Mouse (Mus musculus): ENCODE data around the gene Nsun2. TPM values are rescaled to one million over a fixed set of nuclear protein-coding genes. Genes with fewer than 3 reads are reported as not detected.

Nsun2 gene
- polyA plus RNA-seq, 2 experiments: 102 to 134 TPM

DNA sequence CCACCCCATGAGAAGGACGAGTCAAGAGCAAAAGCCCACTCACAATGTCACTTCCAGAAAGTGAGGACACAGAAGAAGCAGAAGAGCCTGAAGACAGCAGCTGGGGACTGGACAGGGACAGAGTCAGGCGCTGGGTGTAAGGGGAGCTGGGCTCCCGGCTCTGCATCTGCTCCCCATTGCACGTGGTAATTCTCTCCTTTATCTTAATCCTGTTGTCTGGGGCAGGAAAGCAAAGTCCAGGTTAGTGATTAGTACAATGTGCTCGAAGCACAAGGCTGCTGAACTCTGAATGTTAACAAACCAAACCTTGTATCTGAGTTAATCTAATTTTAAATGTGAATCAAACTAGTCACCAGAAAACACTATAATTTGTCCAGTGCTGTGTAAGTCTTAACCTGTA, 30.7 kb upstream of the Nsun2 start:
- no peak for DNase-seq (ENCODE audit: low spot score)
- H3K27ac ChIP-seq (replicated peaks; ENCODE audit: low read depth, low read length): no peak overlapping the region
- H3K4me1 ChIP-seq (ENCODE audit: control insufficient read depth, insufficient read depth, low read length): no peaks in the 10 kb centered on the region
- no peak overlapping the region for H3K9ac ChIP-seq (ENCODE audit: low read depth, low read length, severe bottlenecking)
- WGBS: 87% methylated on average over 5 of the region's 5 CpGs
- no peaks in the 10 kb centered on the region for H3K27me3 ChIP-seq (ENCODE audit: control insufficient read depth, insufficient read depth, low read length)
- H3K4me3 ChIP-seq (replicated peaks; ENCODE audit: low read length): no peak overlapping the region
- ATAC-seq (ENCODE audit: low FRiP score, low read depth): no peak
- TF ChIP-seq POLR2A (IDR thresholded peaks at IDR 0.05; ENCODE audit: borderline replicate concordance, extremely low read depth, insufficient read depth, insufficient read length): no peak
- peaks cover 93% of the 10 kb centered on the region for H3K36me3 ChIP-seq (ENCODE audit: control insufficient read depth, insufficient read depth, low read length)
- H3K9me3 ChIP-seq (ENCODE audit: control insufficient read depth, low read length): no peaks in the 10 kb centered on the region
- H3K4me2 ChIP-seq (replicated peaks; ENCODE audit: low read depth, low read length, severe bottlenecking): no peak overlapping the region

DNA sequence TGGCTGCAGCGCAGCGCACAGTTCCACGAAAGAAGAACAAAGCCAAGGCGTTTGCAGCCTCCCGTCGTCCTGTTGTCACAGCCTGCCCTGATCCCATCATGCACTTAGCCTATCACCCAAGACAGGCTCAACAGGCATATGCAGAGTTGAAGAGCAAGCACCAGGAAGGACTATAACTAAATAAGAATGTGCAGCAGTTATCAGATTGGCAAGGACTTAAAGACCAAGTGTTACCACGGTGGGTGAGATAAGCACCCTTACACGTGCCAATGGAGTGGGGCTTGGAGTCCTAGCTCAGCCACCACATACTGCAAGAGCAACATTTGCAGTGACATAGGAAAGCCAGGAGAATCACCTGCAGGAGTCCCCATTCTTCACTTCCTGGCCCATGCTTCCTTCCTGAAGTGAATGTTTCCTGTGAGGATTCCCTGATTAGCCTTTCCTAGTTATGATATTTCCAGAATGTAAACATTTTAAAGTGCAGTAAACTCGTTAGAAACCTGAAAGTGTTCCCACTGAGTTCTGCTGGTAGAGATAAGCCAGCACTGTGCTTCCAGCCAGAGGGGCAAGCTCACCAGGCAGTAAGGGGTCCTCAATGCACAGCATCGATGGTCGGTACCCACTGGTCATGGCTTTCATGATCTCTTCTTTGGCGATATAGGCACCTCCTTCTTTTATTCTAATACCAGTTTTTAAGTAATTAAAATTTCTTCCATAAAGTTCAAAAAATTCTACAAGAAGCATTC, 27.0 kb upstream of the Nsun2 start:
- WGBS: 92% methylated on average over 12 of the region's 12 CpGs
- TF ChIP-seq POLR2A (IDR thresholded peaks at IDR 0.05; ENCODE audit: borderline replicate concordance, extremely low read depth, insufficient read depth, insufficient read length): no peak
- Histone ChIP-seq H3K9ac (ENCODE audit: low read depth, low read length, severe bottlenecking) (no peak overlapping the region), H3K36me3 (ENCODE audit: control insufficient read depth, insufficient read depth, low read length) (peaks cover 81% of the 10 kb centered on the region), H3K27ac (replicated peaks; ENCODE audit: low read depth, low read length) (no peak overlapping the region), H3K9me3 (ENCODE audit: control insufficient read depth, low read length) (no peaks in the 10 kb centered on the region), H3K4me3 (replicated peaks; ENCODE audit: low read length) (no peak overlapping the region), H3K27me3 (ENCODE audit: control insufficient read depth, insufficient read depth, low read length) (no peaks in the 10 kb centered on the region), H3K4me2 (replicated peaks; ENCODE audit: low read depth, low read length, severe bottlenecking) (no peak overlapping the region), H3K4me1 (ENCODE audit: control insufficient read depth, insufficient read depth, low read length) (no peaks in the 10 kb centered on the region)
- ATAC-seq (ENCODE audit: low FRiP score, low read depth) (no peak), DNase-seq (ENCODE audit: low spot score) (no peak)

DNA sequence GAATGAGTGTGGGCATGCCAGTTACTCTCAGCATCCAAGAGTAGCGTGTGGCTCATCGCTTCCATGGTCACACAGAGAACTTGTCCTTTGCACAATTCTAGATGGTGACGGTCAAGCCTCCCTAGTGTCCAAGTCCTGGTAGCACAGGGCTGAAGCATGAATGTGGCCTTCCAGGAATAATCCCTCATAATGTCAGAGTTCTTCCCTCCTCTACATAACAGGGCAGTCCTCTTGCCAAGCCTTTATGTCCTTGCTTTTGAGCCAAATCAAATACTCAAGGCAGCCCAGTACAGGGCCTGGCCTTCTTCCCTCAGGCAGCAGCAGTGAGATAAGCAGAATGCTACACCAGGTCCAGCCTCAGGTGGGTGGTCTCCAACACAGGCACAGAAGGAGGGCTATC, 25.9 kb upstream of the Nsun2 start:
- Histone ChIP-seq H3K4me2 (replicated peaks; ENCODE audit: low read depth, low read length, severe bottlenecking) (no peak overlapping the region), H3K27ac (replicated peaks; ENCODE audit: low read depth, low read length) (no peak overlapping the region), H3K9me3 (ENCODE audit: control insufficient read depth, low read length) (no peaks in the 10 kb centered on the region), H3K4me3 (replicated peaks; ENCODE audit: low read length) (no peak overlapping the region), H3K9ac (ENCODE audit: low read depth, low read length, severe bottlenecking) (no peak overlapping the region), H3K4me1 (ENCODE audit: control insufficient read depth, insufficient read depth, low read length) (no peaks in the 10 kb centered on the region), H3K36me3 (ENCODE audit: control insufficient read depth, insufficient read depth, low read length) (peaks cover 80% of the 10 kb centered on the region), H3K27me3 (ENCODE audit: control insufficient read depth, insufficient read depth, low read length) (no peaks in the 10 kb centered on the region)
- no peak for DNase-seq (ENCODE audit: low spot score)
- no peak for TF ChIP-seq POLR2A (IDR thresholded peaks at IDR 0.05; ENCODE audit: borderline replicate concordance, extremely low read depth, insufficient read depth, insufficient read length)
- WGBS: 96% methylated on average over 3 of the region's 3 CpGs
- ATAC-seq (ENCODE audit: low FRiP score, low read depth): no peak

DNA sequence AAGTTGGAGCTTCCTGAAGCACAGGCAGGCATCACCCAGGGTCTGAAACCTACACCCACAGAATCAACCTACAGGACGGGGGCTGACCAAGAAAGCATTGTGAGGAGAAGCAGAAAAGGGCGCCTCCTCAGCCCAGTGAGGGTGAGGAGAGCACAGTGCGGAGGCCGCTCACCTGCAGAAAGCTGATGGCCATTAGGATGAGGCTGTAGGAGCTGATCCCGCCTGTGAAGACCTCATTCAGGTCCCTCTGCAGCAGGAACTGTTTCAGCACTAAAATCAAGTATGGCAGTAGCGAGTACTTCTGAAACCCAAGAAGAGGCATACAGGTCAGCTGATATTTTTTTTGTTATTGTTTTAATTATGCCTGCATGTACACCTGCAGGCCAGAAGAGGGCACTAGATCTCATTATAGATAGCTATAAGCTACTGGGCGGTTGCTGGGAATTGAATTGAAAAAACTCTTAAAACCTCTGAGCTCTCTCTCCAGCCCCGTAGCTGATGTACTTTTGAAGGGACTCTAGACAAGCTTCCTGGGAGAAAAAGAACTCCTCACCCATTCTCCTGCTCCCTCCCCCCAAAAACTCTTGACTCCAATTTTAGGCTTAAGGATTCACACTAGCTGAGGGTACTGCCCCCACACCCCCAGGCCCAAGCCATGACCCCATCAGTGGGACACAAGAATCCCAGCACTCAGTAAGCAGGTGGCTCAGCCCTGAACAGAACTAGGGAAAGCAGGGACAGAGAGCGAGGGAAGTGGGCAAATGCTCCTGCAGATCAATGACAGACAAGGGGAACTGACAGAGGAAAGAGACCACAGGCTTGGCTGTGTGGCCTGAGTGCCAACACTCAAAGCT, 23.9 kb upstream of the Nsun2 start:
- no peak overlapping the region for H3K4me3 ChIP-seq (replicated peaks; ENCODE audit: low read length)
- no peak for TF ChIP-seq POLR2A (IDR thresholded peaks at IDR 0.05; ENCODE audit: borderline replicate concordance, extremely low read depth, insufficient read depth, insufficient read length)
- H3K27me3 ChIP-seq (ENCODE audit: control insufficient read depth, insufficient read depth, low read length): no peaks in the 10 kb centered on the region
- no peak overlapping the region for H3K27ac ChIP-seq (replicated peaks; ENCODE audit: low read depth, low read length)
- H3K4me1 ChIP-seq (ENCODE audit: control insufficient read depth, insufficient read depth, low read length): no peaks in the 10 kb centered on the region
- peak; percentile 80 for ATAC-seq (ENCODE audit: low FRiP score, low read depth)
- WGBS: 60% methylated on average over 9 of the region's 9 CpGs
- no peak overlapping the region for H3K4me2 ChIP-seq (replicated peaks; ENCODE audit: low read depth, low read length, severe bottlenecking)
- no peaks in the 10 kb centered on the region for H3K9me3 ChIP-seq (ENCODE audit: control insufficient read depth, low read length)
- peak; percentile 61 for DNase-seq (ENCODE audit: low spot score)
- H3K36me3 ChIP-seq (ENCODE audit: control insufficient read depth, insufficient read depth, low read length): peaks cover 69% of the 10 kb centered on the region
- H3K9ac ChIP-seq (ENCODE audit: low read depth, low read length, severe bottlenecking): no peak overlapping the region

DNA sequence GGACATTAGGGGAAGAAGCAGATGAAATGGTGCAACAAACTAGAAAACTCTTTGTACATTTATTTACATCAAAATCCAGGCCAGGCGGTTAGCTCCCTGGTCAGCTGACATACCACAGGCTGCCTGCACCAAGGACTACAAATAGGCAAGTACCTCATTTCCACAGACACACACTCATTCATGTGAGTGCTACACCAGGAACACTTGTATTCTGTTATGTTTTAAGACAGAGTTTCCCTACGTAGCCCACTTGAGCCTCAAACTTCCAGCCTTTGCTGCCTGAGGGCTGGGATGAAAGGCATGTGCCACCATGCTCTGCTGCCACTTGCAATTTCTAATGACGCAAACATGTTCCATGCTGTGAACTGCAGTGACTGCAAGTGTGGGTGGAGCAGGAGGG, 18.5 kb upstream of the Nsun2 start:
- H3K27ac ChIP-seq (replicated peaks; ENCODE audit: low read depth, low read length): no peak overlapping the region
- H3K27me3 ChIP-seq (ENCODE audit: control insufficient read depth, insufficient read depth, low read length): no peaks in the 10 kb centered on the region
- H3K9ac ChIP-seq (ENCODE audit: low read depth, low read length, severe bottlenecking): no peak overlapping the region
- no peaks in the 10 kb centered on the region for H3K9me3 ChIP-seq (ENCODE audit: control insufficient read depth, low read length)
- H3K36me3 ChIP-seq (ENCODE audit: control insufficient read depth, insufficient read depth, low read length): peaks cover 29% of the 10 kb centered on the region
- WGBS: 68% methylated on average over 3 of the region's 3 CpGs
- H3K4me3 ChIP-seq (replicated peaks; ENCODE audit: low read length): no peak overlapping the region
- H3K4me2 ChIP-seq (replicated peaks; ENCODE audit: low read depth, low read length, severe bottlenecking): no peak overlapping the region
- H3K4me1 ChIP-seq (ENCODE audit: control insufficient read depth, insufficient read depth, low read length): peaks cover 4% of the 10 kb centered on the region; the same call in 1 of the 2 replicates
- DNase-seq (ENCODE audit: low spot score) (no peak), ATAC-seq (ENCODE audit: low FRiP score, low read depth) (no peak)
- TF ChIP-seq POLR2A (IDR thresholded peaks at IDR 0.05; ENCODE audit: borderline replicate concordance, extremely low read depth, insufficient read depth, insufficient read length): no peak

Measured in limb, embryonic 14.5 days (tissue).